Mouse (Mus musculus) kidney, postnatal 25 days (tissue): Measurements from ENCODE around the gene Sgms1.
A peak's percentile ranks its signal among the peaks of the same experiment; 100 is the strongest.

Experiments used
- DNase-seq, 2 experiments: peaks; one replicate each; pipeline ENCODE4 v3.0.0; 2021; ENCODE audit warnings: mixed read lengths in 2 of 2

The Sgms1 gene

DNA sequence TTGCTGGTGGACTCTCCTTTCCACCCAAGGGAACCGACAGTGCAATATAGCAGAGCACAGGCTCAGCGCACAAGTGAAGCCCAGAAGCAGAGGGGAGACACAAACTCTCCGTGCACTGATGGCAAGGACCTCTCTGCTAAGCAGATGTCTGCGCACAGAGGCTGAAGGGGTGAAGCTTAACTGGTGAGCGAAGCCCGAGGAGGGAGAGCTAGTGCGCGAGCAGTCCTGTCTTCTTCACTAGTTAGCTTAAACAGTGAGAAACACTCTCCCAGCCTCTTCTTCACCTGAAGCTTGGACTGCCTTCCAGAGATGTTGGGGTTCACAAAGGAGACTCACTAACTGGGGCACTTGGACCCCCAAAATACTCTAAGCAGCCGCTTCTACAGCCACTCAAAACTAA is 36.1 kb downstream of the Sgms1 start:
- DNase-seq = no peak

DNA sequence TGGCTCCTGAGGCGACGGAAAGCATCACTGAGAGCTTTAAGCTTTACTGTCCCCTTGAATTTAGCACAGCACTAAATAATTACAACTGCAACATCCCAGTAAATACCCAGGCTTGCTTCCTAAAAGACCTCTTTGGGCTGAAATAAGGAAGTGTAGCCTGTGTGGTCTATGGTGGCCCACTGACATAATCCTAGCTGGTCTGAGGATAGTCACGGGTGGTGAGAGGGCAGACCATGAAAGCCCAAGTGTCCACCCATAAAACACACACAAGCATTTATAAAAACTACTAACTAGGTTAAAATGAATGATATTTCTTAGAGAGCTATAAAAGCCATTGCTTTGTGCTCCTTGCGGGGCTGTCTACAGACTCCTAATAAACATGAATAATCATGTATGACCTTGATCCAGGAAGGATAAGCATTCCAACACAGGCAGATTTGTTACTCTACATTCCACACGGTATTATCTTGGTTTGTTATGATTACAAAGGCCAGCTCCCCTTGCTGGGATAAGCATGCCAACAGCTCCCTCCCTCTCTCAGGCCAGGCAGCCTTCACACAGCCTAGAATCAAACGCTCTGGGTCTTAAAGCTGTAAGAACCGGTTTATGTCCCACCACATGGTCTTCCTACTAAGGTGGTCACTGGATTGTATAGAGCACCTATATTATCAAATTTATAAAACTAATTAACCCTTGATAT is 40.4 kb downstream of the Sgms1 start:
- DNase-seq = peak; percentile 37 to 59

DNA sequence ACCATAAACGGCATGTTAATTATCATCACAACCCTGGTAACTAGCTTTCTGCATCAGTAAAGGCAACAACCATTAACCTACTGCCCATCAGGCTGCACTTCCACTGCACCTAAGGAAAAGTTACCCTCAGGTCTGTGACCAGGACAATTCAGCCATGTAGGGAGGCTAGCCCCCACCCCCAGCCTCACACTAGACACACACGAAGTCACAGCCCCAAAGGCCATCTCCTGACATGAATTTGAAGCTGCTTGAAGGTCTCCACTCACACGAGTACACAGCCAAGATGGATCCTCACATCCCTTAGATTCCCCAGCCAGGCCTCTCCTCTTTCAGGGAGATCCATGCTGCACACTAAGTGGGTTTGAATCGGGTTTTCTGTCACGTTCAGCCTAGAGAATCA is 42.0 kb downstream of the Sgms1 start:
- DNase-seq = no peak

DNA sequence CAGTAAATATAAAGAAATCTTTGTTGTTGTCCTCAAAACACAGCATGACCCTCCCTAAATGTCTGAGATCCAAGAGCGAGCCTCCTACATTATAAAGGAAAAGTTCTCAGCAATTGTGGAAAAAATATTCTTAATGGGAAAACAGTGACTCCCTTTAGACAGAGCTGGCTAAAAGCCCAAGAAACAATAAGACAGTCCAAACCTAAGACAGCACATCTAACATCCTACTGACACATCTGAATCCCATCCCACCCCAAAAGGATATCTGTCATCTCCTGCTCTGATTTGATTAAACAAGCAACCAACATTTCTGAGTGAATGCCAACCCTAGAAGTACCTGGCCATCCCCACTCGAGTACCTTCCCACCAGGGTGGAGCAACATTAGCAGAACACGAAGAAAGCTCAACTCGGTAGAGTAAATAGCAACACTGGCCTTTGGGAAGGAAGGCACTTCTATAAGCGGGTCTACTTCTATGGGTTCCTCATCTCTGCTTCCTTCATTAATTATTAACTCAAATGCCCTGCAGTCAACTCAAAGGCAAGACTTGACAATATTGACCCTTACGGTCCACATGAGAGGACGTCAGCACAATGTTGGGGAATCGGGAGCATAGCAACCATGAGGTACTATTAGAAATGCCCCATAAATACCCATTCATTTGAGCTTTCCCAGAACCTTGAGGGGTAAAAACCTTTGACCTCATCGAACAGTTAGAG is 42.7 kb downstream of the Sgms1 start:
- no peak for DNase-seq

DNA sequence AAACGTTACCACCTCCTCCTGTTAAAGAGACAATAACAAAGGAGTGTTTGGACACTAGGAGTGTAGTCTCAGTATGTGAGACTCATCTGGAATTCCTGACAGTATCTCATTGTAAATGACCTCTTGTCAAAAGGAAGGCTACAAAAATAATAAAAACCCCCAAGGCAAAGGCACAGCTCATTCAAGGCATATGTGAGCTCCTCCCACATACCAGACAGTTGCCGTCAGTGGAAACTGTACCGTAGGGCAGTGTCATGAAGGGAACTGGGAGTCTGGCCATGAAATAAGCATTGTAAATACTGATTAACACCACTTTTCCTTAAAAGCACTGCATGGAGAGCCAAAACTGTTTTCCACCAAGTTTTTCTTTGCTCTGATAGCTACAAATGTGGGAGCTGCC is 43.3 kb downstream of the Sgms1 start:
- DNase-seq = peak; percentile 58 to 82

DNA sequence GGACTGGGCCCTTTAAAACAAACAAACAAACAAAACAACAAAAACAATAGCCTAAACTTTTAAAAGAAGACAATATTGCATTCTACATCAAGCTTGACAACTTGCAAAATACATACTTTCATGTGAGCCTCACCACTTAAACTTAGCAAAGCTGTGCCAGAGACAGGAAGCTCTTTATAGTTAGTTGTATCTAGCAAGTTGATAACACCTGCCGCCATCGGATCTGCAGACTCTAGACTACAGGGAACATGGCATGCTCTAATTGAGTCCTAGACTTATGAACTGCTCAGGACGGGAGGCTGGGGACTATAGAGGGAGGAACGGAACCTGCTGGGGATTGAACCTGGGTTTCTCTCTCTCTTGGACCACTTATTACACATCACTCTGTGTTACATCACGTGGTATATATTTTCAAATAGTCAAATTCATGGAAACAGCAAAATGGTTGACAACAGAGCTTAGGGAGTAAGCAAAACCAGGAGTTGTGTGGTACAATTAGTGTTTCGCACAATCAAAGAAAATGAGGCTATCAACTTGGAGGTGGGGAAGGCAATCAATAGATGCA is 44.3 kb downstream of the Sgms1 start:
- no peak for DNase-seq

DNA sequence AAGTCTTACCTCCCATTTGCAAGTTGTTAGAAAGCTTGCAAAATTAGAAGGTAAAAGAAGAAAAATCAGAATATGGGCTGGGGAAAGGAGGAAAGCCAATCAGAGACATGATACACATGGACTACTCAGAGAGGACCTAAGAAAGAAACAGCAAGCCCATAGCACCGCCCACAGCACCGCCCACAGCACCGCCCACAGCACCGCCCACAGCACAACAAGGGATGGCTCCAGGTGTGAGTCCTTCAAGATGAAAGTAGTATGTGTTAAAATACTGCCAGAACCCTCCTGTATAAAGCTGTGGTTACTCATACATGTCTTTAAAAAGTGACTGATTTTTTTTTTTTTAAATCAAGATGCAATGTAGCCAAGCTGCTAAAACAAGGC is 44.8 kb downstream of the Sgms1 start:
- DNase-seq = peak; percentile 61 to 76

DNA sequence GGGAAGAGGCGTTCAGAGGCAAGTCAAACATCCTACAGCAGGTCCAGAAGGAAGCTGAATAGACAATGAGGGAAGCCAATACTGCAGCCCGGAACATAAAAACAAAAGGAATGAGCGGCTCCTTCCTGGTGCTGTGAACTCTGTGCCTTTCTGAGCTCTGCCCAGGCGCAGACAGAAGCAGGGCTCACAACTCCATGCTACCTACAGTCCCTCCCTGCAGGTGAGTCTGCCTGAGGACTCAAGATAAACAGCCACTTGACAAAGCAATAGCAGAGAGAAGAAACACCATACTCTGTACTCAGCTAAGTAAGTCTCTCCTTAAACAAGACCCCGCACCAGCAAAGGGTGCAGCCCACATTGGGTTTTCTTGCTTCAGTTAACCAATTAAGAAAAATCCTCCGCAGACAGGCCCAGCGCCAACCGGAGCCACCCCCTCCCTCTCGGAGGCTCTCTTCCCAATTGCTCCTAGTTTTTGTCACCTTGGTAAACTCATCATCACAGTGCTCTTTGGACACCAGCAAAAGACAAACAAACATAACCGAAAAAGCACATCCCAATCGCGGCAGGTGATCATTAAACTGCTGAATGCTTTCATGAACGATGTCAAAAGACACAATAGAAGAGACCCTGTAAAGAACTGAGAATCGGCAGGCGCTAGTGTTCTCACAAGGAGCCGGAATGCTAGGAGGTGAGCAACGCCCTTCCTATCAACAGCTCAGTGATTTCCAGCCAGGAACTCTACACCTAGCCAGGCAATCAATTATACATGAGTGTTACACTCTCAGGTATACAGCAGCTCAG is 45.4 kb downstream of the Sgms1 start:
- peak in 1 of 2 experiments; percentile 28 for DNase-seq

DNA sequence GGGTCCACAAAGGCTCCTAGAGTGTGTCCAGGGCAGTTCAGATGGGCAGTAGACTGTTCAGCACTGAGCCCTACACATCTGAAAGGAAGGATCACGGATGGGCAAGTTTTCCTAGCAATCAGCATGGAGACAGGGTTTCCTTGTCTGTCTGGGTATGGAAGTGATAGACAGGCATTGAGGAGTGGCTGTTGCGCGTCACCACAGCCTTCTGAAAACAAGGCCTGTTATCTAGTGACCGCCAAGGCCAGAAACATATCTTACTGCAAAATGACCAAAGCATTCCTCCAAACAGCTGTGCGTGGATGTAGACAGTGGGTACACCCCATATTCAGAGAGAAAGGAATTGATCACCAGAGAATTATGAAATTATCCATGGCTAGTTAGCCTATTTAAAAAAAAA is 47.1 kb downstream of the Sgms1 start:
- no peak for DNase-seq

DNA sequence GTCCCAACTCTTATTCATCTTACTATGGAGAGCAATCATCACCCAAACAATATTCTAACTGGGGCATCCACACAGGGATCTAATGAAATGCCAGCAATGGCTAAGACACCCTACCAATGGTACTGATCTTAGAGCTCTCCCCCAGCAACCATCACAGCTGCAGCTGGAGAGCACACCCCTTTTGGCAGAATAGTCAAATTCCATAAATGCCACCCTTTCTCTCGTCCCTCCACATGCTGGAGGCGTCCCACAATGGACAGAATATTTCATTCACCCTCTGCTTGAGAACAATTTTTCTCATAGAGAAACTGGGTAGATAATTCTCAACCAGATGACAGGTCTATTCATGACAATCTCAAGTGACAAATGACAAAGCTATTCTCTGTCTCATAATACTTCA is 48.4 kb downstream of the Sgms1 start:
- DNase-seq = no peak

DNA sequence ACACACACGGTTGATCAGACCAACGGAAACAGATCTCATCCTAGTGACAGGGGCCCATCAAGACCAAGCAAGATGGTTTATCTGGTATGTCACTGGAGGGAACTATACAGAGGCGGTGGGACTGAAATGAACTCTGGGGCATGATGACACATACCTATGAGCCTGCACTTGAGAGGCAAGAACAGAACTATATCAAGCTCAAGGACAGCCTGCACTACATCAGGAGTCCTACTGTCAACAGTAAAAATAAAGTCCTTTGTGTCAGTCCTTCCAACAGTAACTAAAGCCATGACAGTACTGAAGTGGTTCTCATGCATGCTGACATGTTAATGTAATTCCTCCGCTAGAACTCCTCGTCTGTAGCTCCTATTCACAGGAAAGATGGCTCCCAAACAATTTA is 49.3 kb downstream of the Sgms1 start:
- no peak for DNase-seq

DNA sequence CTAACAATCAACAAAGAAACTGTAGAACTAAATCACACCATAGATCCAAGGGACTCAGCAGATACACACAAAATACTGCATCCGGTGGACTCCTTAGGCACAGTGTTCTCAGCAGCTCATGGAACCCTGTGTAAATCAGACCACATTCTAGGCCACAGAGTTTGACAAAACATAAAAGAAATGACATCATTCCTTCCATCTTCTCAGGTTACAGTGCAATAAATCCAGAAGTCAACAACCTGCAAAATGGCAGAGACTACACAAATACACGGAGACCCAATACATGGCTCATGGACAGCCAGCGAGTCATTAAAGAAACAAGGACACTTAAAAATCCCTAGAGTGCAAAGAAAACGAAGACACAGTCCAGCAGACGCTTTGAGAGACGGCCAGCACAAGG is 51.8 kb downstream of the Sgms1 start:
- DNase-seq = no peak

DNA sequence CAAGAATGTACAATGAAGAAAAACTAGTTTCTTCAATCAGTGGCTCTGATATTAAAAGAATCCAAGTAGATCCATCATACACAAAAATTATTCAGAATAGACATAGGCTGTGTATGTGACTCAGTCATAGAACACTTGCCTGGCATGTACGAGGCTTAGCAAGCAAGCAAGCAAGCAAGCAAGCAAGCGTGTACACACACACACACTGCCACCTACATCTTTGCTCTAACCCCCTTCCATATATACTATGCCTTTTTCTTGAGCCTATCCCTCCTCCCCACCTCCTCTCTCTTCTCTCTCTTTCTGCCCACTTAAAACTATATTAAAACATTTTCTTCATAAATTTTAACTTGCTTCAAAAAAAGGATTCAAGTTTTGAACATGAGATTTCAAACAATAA is 54.8 kb downstream of the Sgms1 start:
- no peak for DNase-seq

DNA sequence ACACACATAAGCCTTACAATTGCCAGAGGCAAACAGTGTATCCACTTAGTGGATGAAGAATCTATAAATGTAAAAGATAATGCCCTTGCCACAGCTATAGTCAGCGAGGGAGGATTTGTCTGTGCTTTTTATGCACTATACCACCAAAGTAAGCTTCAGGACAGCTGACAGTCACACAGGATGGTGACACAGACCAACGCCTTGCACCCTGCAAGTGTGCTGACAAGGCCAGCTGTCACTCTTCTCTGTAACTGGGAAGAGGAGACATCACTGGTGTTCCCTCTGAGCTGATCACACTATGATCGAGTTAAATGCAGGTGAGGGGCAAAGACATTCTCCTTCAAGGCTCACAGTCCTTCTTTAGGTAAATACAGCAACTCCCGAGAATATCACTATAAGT is 56.0 kb downstream of the Sgms1 start:
- no peak for DNase-seq

DNA sequence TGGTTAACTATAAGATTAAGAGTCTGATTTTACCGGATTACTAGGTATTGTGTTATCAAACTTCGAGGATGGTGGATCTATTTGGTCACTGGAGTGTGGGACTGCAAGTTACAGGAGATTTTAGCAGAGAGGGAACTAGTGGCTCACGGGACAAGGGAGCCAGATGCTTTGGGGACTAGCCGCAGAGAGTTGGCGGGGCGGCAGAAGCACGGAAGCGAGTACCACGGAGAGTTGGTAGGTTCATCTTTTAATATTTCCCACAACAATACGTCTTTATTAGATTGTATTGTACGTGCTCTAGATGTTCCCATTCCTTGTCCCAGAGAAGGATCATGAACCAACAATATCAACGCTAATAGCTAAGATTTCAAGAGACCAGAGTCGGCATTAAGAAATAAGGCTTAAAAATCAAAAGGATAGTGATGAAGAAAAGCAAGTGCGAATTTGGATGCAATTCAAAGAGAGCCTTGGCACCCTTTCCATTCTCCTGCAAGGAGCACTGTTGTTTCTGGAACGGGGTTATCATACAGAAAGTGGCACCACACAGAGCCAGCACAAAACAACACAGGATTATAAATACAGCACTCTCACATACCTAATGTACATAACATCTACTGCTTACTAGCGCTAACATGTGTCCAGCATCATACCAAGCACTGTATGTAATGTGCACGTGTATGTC is 56.6 kb downstream of the Sgms1 start:
- DNase-seq = no peak

DNA sequence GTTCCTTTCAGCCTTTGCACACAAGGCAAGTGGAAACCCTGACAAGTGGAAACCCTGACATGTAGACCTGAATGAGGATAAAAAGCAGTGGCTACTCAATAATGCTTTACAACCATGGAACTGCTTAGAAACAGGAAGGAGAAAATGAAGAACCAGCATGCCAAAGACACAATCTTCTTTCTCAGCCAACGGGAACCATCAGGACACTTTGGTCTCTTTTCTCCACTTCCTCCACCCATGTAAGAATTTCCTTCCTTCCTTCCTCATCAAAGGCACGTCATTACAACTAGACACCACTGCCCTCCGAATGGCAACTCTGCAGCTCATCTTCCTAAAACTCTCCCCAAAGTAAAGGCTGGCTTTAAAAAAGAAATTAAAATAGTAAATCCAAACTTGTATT is 59.3 kb downstream of the Sgms1 start:
- DNase-seq = no peak

DNA sequence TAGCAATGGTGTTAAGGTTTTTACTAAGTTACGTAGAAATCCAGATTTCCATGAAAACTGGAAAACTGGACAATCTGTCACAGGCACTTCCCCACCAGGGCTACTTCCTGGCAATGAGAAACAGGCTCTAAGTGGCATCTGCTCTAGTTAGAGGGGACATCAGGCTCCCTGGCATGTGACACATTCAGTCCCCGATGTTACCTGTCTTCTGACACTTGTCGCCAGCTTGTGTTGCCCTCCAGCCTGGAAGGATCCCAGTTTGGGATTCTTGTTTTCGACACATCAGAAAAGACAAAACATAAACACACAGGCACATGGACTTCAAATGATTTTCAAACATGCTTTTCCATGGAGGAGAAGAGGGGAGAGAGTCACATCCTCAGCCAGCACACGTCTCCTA is 60.0 kb downstream of the Sgms1 start:
- no peak for DNase-seq

DNA sequence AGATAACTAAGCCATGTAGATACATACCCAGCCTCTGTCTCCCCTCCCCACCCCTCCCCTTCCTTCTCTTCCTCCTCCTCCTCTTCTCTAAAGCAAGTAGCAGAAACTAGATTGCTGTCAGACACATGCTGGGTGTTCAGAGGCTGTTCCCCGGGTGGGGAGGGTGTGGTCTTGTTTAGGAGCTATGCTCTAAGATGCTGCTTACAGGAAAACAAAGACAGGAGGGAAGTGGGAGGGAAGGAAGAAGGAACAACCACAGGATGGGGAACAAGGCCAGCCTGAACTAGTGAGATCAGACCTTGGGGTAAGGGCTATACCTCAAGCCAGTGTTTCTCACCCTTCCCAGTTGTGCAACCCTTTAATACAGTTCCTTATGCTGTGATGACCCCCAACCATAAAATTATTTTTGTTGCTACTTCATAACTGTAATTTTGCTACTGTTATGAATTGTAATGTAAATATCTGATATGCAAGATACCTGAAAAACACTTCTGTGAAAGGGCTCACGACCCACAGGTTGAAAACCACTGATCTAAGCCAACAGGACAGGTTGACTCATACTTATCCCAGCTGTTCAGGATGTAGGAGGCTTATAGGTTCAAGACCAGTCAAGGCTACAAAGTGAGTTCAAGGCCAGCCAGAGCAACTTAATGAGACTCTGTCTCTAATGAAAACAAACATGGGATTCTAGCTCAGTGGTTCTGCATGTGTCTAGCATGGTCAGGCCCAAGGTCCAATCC is 61.3 kb downstream of the Sgms1 start:
- DNase-seq = peak in 1 of 2 experiments; percentile 63

DNA sequence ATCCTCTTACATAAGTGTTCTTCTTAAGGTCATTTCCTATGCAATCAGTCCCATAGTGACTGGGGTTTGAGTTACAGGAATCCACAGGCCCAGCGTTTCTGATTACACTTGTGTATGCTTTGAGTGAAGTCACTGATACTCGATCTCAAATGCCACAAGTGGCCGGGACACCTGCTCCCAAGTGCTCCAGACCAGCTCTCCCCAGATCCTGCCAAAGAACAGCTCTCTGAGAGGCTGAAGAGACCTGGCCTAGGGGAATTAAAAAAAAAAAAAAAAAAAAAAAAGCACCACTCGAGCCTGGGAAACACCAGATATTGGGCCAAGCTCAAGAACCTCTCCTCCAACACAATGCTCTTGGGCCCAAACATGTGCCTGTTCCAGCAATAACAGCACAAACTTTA is 62.9 kb downstream of the Sgms1 start:
- DNase-seq = no peak

DNA sequence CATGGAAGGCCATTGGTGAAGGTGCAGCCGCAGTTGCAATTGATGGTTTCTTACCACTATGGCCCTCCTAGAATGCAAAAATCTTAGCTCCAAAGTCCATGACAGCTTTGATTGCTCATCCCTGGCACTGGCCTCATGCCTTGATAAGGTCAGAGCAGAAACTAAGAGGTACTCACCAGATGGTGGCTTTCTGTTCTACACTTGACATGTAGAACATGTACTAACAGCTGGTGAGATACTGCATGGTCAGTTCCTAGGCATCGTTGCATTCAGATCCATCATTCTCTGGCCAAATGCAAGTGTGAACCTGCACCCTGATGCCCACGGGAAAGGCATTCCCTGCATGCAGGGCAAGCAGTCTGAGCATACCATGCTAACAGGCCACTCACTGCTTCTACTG is 63.4 kb downstream of the Sgms1 start:
- DNase-seq = no peak

DNA sequence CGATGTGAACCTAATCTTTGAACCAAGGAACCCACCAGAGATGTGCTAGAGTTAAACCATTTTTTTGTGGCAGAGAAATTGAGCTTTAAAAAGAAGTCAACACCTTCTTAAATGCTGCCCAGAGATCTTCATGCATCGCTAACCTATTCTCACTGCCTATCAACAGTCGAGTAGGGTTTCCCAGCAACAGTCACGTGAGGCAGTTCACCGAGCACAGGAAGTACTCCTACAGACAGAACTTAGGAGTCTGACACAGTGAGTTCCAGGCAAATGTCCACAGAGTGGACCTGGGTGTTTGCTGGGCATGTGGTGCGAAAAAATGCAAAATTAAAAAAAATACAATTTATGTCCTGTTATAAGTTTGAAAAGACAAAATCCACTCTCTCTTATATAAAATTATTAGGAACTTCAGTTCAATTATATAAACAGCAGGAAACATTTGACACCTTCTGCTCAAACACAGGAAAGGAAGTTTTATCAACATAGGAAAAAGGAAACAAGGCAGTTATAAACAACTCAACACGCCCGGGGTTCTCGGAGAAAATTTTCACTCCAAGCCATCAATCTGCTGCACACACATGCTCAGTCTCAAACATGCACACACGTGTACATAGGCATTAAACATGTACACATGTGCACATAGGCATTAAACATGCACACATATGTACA is 64.3 kb downstream of the Sgms1 start:
- peak; percentile 77 to 91 for DNase-seq

DNA sequence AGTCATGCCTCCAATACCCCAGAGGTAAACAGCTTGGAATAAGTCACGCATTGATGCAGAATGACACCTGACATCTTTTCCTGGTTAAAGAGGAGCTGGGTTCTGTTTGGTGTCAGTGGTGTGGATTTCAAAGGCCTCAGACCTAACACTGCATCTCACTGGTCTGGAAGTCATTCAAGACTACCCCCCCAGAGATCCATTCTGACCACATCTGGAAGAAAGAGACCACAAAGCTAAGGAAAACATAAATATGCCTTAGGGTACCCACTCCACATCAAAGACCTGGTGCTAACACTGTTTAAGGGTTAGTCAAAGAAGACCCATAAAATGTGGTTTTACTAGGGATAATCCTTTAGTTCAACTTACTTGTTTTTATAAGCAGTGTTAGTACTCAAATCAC is 65.0 kb downstream of the Sgms1 start:
- no peak for DNase-seq
